Mouse (Mus musculus) heart, embryonic 16.5 days (tissue): ENCODE measurements at regions not wholly inside any gene's neighbourhood (a gene's known extent, or its start where the extent isn't known, plus 50 kb on each side); places are given as distances from the start of the nearest gene placed in this dataset.
A peak's percentile ranks its signal among the peaks of the same experiment; 100 is the strongest.

ENCODE experiments used
- ATAC-seq: fragments of 200-750 bp; cut with Nextera tagmentation; replicated peaks from 2 replicates; pipeline ENCODE4 v1.8.0; 2017; ENCODE audit warnings: moderate number of reproducible peaks; ENCODE audit not compliant: insufficient read depth, low FRiP score; ENCODE audit errors: extremely low read depth
- H3K27ac ChIP-seq: fragments of 300-500 bp; sonication (generic); 2 replicates; pipeline ENCODE4 v1.5.1; 2014; ENCODE audit warnings: mild to moderate bottlenecking, low read length, control low read depth, moderate library complexity
- H3K27me3 ChIP-seq: fragments of 300-500 bp; sonication (generic); 2 replicates; pipeline ENCODE4 v1.6.1; 2014; ENCODE audit warnings: low read length, mixed read lengths; ENCODE audit not compliant: control insufficient read depth, insufficient read depth
- H3K36me3 ChIP-seq: fragments of 300-500 bp; sonication (generic); 2 replicates; pipeline ENCODE4 v1.6.1; 2014; ENCODE audit not compliant: control insufficient read depth, insufficient read depth
- H3K4me1 ChIP-seq: fragments of 300-500 bp; sonication (generic); 2 replicates; pipeline ENCODE4 v1.6.1; 2014; ENCODE audit warnings: low read length, mixed read lengths; ENCODE audit not compliant: control insufficient read depth, insufficient read depth
- H3K4me2 ChIP-seq: fragments of 300-500 bp; sonication (generic); 2 replicates; pipeline ENCODE4 v1.6.1; 2014; ENCODE audit warnings: low read depth, mild to moderate bottlenecking, control low read depth, low read length
- H3K4me3 ChIP-seq: fragments of 300-500 bp; sonication (generic); 2 replicates; pipeline ENCODE4 v1.5.1; 2014; ENCODE audit warnings: mild to moderate bottlenecking, control low read depth, low read length
- H3K9ac ChIP-seq: fragments of 300-500 bp; sonication (generic); 2 replicates; pipeline ENCODE4 v1.6.1; 2014; ENCODE audit warnings: low read length, control low read depth
- H3K9me3 ChIP-seq: fragments of 300-500 bp; sonication (generic); replicated peaks from 2 replicates; pipeline ENCODE4 v1.6.1; 2016; ENCODE audit warnings: low read length; ENCODE audit not compliant: control insufficient read depth
- WGBS: fragments of 180-500 bp; shearing (Covaris S2); extraction: QIAGEN DNeasy Blood & Tissue Kit; methylation state at CpG from one replicate; pipeline ENCODE4 v1.1.7; 2014; 5-methylcytosine and 5-hydroxymethylcytosine counted together

DNA sequence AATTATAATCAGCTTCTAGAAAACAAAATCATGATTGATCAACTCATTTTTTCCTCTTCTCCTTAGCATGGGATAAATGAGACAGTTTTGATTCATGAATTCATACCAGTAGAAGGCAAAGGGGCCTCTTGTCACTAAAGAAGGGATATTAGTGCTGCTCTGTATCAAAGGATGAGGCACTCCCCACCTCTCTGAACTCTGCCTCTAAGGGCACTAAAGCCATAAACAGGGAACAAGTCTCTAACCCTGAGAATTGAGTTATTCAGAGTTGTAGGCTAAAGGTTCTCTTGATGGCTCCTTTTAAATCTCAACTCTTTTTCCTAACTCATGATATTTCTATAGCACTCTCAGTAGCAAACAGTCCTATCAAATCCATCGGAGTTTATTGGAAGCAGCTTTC, 442.8 kb downstream of the Dync2h1 start:
- WGBS, result 80% methylated on average over 1 of the region's 1 CpGs
- no peaks in the 10 kb centered on the region for H3K36me3 ChIP-seq
- no peak overlapping the region for H3K27ac ChIP-seq

GRCm38 (mm10) chr9:6736411-6736810, 447.8 kb downstream of the Dync2h1 start:
- Histone ChIP-seq H3K9ac (no peak overlapping the region), H3K4me3 (no peak overlapping the region), H3K9me3 (no peaks in the 10 kb centered on the region), H3K4me1 (no peaks in the 10 kb centered on the region), H3K4me2 (no peak overlapping the region), H3K36me3 (no peaks in the 10 kb centered on the region), H3K27ac (no peak overlapping the region), H3K27me3 (no peaks in the 10 kb centered on the region)
- WGBS, result 83% methylated on average over 1 of the region's 1 CpGs
- no peak for ATAC-seq

More for the DNA sequence above, 442.8 kb downstream of the Dync2h1 start:
- Histone ChIP-seq H3K27me3 (no peaks in the 10 kb centered on the region), H3K4me3 (no peak overlapping the region), H3K9me3 (no peaks in the 10 kb centered on the region), H3K9ac (no peak overlapping the region), H3K4me2 (no peak overlapping the region), H3K4me1 (no peaks in the 10 kb centered on the region)
- no peak for ATAC-seq

- Histone ChIP-seq H3K27ac (no peak overlapping the region), H3K4me3 (no peak overlapping the region), H3K27me3 (no peaks in the 10 kb centered on the region), H3K4me1 (no peaks in the 10 kb centered on the region), H3K36me3 (no peaks in the 10 kb centered on the region), H3K9ac (no peak overlapping the region), H3K4me2 (no peak overlapping the region), H3K9me3 (no peaks in the 10 kb centered on the region)
- WGBS, result 44% methylated on average over 1 of the region's 1 CpGs
- no peak for ATAC-seq
Observed at GRCm38 (mm10) chr9:6726411-6726810, 456.8 kb upstream of the Ddi1 start.

DNA sequence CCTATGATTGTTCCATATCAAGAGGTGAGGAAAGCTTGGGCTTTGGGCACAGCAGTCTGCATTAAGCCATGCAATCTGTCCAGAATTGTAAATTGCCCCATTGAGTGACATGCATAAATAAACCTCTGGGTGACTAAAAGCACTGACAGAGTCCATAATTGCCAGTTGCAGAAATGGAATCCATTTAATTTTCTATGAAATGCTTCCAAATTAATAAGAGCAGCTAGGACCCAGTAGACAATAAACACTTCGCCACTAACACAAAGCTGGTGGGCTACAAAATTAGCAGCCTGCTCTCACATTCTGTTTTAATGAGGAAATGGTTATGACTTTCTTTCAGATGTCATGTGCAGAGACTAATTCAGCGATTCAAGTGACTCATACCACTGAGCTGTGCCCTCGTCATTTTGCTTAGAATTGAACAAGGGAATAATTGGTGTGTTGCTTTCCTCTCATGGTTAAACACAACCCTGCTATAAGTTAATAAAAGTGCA, 407.6 kb upstream of the Ddi1 start:
- Histone ChIP-seq H3K27ac (no peak overlapping the region), H3K9me3 (no peaks in the 10 kb centered on the region), H3K36me3 (no peaks in the 10 kb centered on the region), H3K9ac (no peak overlapping the region), H3K27me3 (no peaks in the 10 kb centered on the region), H3K4me2 (no peak overlapping the region), H3K4me3 (no peak overlapping the region), H3K4me1 (no peaks in the 10 kb centered on the region)
- WGBS, result 73% methylated on average over 3 of the region's 3 CpGs
- ATAC-seq, result no peak

- 34% methylated on average over 14 of the region's 14 CpGs for WGBS
- peak overlapping the region; percentile 16; the same call in 1 of the 2 replicates for H3K9ac ChIP-seq
- H3K27ac ChIP-seq, result 0 out of 2 replicates have a peak overlapping the region, but pooled peaks have one; percentile 13
- no peaks in the 10 kb centered on the region for H3K27me3 ChIP-seq
- no peaks in the 10 kb centered on the region for H3K4me1 ChIP-seq
- 0 out of 2 replicates have a peak, but pooled peaks have one; percentile 52 for ATAC-seq
- no peaks in the 10 kb centered on the region for H3K36me3 ChIP-seq
- peak overlapping the region; percentile 14; the same call in 1 of the 2 replicates for H3K4me3 ChIP-seq
- no peaks in the 10 kb centered on the region for H3K9me3 ChIP-seq
- H3K4me2 ChIP-seq, result peak overlapping the region; percentile 53
Observed at GRCm38 (mm10) chr9:6668001-6668969, 398.6 kb upstream of the Ddi1 start.

DNA sequence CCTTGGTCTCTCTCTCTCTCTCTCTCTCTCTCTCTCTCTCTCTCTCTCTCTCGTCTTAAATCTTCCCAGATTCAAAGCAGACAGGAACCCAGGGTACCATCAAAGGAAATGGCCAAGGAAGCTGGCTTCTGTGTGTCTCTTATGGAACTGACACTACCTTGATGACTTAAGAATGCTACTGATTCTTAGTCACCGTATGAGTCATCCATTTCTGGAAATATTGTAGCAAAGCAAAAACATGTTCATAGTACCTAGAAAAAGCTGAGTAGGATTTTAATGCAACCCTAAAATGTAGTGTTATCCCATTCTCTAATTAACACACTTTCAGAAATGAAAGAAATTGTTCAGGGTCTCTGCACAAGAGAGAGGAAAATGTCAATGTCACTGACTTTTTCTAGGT, 396.0 kb upstream of the Ddi1 start:
- no peak overlapping the region for H3K4me3 ChIP-seq
- H3K9ac ChIP-seq, result no peak overlapping the region
- no peak for ATAC-seq
- H3K4me1 ChIP-seq, result no peaks in the 10 kb centered on the region
- H3K9me3 ChIP-seq, result no peaks in the 10 kb centered on the region
- H3K4me2 ChIP-seq, result no peak overlapping the region
- no peaks in the 10 kb centered on the region for H3K27me3 ChIP-seq
- whole genome bisulfite sequencing, result 69% methylated on average over 2 of the region's 2 CpGs
- no peaks in the 10 kb centered on the region for H3K36me3 ChIP-seq
- H3K27ac ChIP-seq, result no peak overlapping the region

DNA sequence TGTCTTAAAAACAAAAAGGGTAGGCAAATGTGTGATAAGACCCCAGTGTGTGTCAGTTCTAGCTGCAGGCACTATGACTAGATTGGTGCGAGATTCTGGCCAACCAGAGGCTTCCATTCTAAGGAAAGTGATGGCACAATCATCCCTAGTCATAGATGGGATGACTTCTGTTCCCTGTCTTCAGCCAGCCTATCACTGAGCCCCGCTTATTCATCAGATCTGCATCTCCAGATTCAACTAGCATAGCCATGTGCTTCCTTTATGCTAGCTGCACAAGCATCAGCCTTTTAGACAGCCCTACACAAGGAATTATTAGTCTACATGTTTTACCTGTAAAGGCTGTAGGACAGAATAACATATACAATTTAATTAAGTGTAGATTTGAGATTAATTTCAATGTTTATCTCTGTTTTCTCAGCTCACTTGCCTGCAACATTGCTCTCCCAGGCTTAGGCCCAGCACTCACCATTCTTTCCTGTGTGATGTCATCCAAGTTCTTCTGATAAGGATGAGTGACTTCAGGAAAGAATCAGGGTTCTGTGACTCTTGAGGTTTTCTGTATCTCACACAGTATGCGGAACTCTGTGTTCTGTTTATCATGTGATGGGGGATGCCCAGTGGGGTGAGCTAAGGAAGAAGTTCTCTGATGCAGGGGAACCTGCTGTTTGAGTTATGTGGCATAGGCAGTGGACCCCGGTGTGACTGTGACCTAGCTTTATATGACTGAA, 382.8 kb upstream of the Ddi1 start:
- Histone ChIP-seq H3K4me1 (no peaks in the 10 kb centered on the region), H3K27me3 (no peaks in the 10 kb centered on the region), H3K27ac (no peak overlapping the region), H3K36me3 (no peaks in the 10 kb centered on the region), H3K4me2 (no peak overlapping the region), H3K9me3 (no peaks in the 10 kb centered on the region), H3K9ac (no peak overlapping the region), H3K4me3 (no peak overlapping the region)
- no peak for ATAC-seq
- WGBS, result 60% methylated on average over 4 of the region's 4 CpGs

- Histone ChIP-seq H3K4me3 (no peak overlapping the region), H3K9me3 (no peaks in the 10 kb centered on the region), H3K27me3 (no peaks in the 10 kb centered on the region), H3K4me2 (no peak overlapping the region), H3K9ac (no peak overlapping the region), H3K27ac (no peak overlapping the region), H3K4me1 (no peaks in the 10 kb centered on the region), H3K36me3 (no peaks in the 10 kb centered on the region)
- no peak for ATAC-seq
- WGBS, result 86% methylated on average over 6 of the region's 6 CpGs
Observed at GRCm38 (mm10) chr9:6651572-6652236, 382.1 kb upstream of the Ddi1 start.
